Mouse (Mus musculus) CH12.LX (cell line): ENCODE measurements around the gene Farp1. TPM values are rescaled to one million over a fixed set of nuclear protein-coding genes. Genes with fewer than 3 reads are reported as not detected.
A peak's percentile ranks its signal among the peaks of the same experiment; 100 is the strongest.

Experiments used
- DNase-seq: peaks from one replicate; pipeline ENCODE4 v3.0.0-alpha.2; 2013; ENCODE audit errors: extremely low read depth
- H3K27ac ChIP-seq: 2 replicates; pipeline ENCODE4 v1.5.1; 2012; ENCODE audit warnings: low read depth, mild to moderate bottlenecking, control low read depth, moderate library complexity; ENCODE audit not compliant: insufficient read depth
- H3K27me3 ChIP-seq: replicated peaks from 2 replicates; pipeline ENCODE3; 2012; ENCODE audit warnings: inconsistent platforms
- H3K36me3 ChIP-seq, 2 experiments: replicated peaks in 1 of 2; 2 replicates each; pipeline versions ENCODE3 to v1.6.1; 2012; ENCODE audit warnings: inconsistent platforms in 1 of 2, low read length in 1 of 2, mild to moderate bottlenecking in 1 of 2, mixed read lengths in 1 of 2, moderate library complexity in 1 of 2; ENCODE audit not compliant: control insufficient read depth in 1 of 2, insufficient read depth in 1 of 2
- H3K4me1 ChIP-seq, 2 experiments: 2 replicates each; pipeline ENCODE4 v1.6.1; 2012; ENCODE audit warnings: inconsistent platforms in 1 of 2, moderate library complexity in 1 of 2; ENCODE audit not compliant: insufficient read depth in 2 of 2, control insufficient read depth in 1 of 2
- H3K4me2 ChIP-seq: 2 replicates; pipeline ENCODE4 v1.6.1; 2012; ENCODE audit warnings: low read depth, mild to moderate bottlenecking, control low read depth; ENCODE audit not compliant: poor library complexity, insufficient read depth, severe bottlenecking
- H3K4me3 ChIP-seq, 3 experiments: fragments of 150-350 bp in 1 of 3; sonication (generic) in 1 of 3; replicated peaks in 1 of 3; 2 replicates each; pipeline versions ENCODE3 to v1.5.1; 2011 to 2012; ENCODE audit warnings: low read depth in 2 of 3, low read length in 2 of 3, mild to moderate bottlenecking in 2 of 3, moderate library complexity in 2 of 3, control low read depth in 1 of 3, improper control_type of control experiment in 1 of 3, inconsistent platforms in 1 of 3, mixed read lengths in 1 of 3; ENCODE audit not compliant: poor library complexity in 1 of 3
- H3K79me2 ChIP-seq: replicated peaks from 2 replicates; pipeline ENCODE4 v1.6.1; 2012; ENCODE audit warnings: mild to moderate bottlenecking, moderate library complexity; ENCODE audit not compliant: control insufficient read depth, poor library complexity, insufficient read depth, severe bottlenecking; ENCODE audit errors: extremely low read depth
- H3K9ac ChIP-seq: 2 replicates; pipeline ENCODE4 v1.6.1; 2012; ENCODE audit warnings: low read depth, mild to moderate bottlenecking, control low read depth, moderate library complexity; ENCODE audit not compliant: insufficient read depth
- H3K9me3 ChIP-seq: replicated peaks from 2 replicates; pipeline ENCODE3; 2012; ENCODE audit warnings: low read length, inconsistent platforms, mixed read lengths
- CHD2 ChIP-seq: IDR thresholded peaks from 2 replicates; pipeline ENCODE4 v1.6.1; 2011; ENCODE audit warnings: low read length, improper control_type of control experiment
- CTCF ChIP-seq, 2 experiments: IDR thresholded peaks in 1 of 2; conservative IDR thresholded peaks in 1 of 2; 2 replicates each; pipeline ENCODE4 v1.5.1; 2011 to 2012; ENCODE audit warnings: low read depth in 2 of 2, low read length in 2 of 2, improper control_type of control experiment in 1 of 2, inconsistent platforms in 1 of 2, mild to moderate bottlenecking in 1 of 2, moderate library complexity in 1 of 2
- E2F4 ChIP-seq: IDR thresholded peaks from 2 replicates; pipeline ENCODE4 v1.6.1; 2011; ENCODE audit warnings: low read depth, low read length, improper control_type of control experiment; ENCODE audit not compliant: insufficient replicate concordance
- ETS1 ChIP-seq: conservative IDR thresholded peaks from 2 replicates; pipeline ENCODE4 v1.6.1; 2012; ENCODE audit warnings: low read depth, mild to moderate bottlenecking, inconsistent platforms, low read length, improper control_type of control experiment, moderate library complexity
- HCFC1 ChIP-seq: IDR thresholded peaks from 2 replicates; pipeline ENCODE4 v1.6.1; 2012; ENCODE audit warnings: low read depth, mild to moderate bottlenecking, inconsistent platforms, low read length, improper control_type of control experiment
- JUN ChIP-seq: IDR thresholded peaks from 2 replicates; pipeline ENCODE4 v1.6.1; 2011; ENCODE audit warnings: low read depth, mild to moderate bottlenecking, low read length, improper control_type of control experiment, moderate library complexity; ENCODE audit not compliant: insufficient read depth
- JUND ChIP-seq: conservative IDR thresholded peaks from 2 replicates; pipeline ENCODE4 v1.6.1; 2011; ENCODE audit warnings: low read depth, low read length, improper control_type of control experiment
- MAX ChIP-seq: IDR thresholded peaks from 2 replicates; pipeline ENCODE4 v1.6.1; 2011; ENCODE audit warnings: low read length, improper control_type of control experiment
- MAZ ChIP-seq: IDR thresholded peaks from 2 replicates; pipeline ENCODE4 v1.6.1; 2012; ENCODE audit warnings: low read depth, mild to moderate bottlenecking, inconsistent platforms, low read length, improper control_type of control experiment, moderate library complexity
- MEF2A ChIP-seq: IDR thresholded peaks from 2 replicates; pipeline ENCODE4 v1.6.1; 2014; ENCODE audit warnings: low read depth, mild to moderate bottlenecking, inconsistent platforms, low read length, improper control_type of control experiment, borderline replicate concordance
- MYC ChIP-seq: IDR thresholded peaks from 2 replicates; pipeline ENCODE4 v1.6.1; 2011; ENCODE audit warnings: low read depth, mild to moderate bottlenecking, improper control_type of control experiment, low read length
- POLR2A ChIP-seq: IDR thresholded peaks from 2 replicates; pipeline ENCODE4 v1.6.1; 2011; ENCODE audit warnings: low read depth, mild to moderate bottlenecking, improper control_type of control experiment, low read length
- POLR2AphosphoS2 ChIP-seq: IDR thresholded peaks from 2 replicates; pipeline ENCODE4 v1.6.1; 2011; ENCODE audit warnings: low read depth, low read length, improper control_type of control experiment
- RAD21 ChIP-seq: IDR thresholded peaks from 2 replicates; pipeline ENCODE4 v1.6.1; 2011; ENCODE audit warnings: low read depth, mild to moderate bottlenecking, low read length, improper control_type of control experiment, moderate library complexity
- RCOR1 ChIP-seq: conservative IDR thresholded peaks from 2 replicates; pipeline ENCODE4 v1.6.1; 2012; ENCODE audit warnings: low read depth, mild to moderate bottlenecking, inconsistent platforms, low read length, improper control_type of control experiment
- SIN3A ChIP-seq: IDR thresholded peaks from 2 replicates; pipeline ENCODE4 v1.6.1; 2012; ENCODE audit warnings: low read length, improper control_type of control experiment, inconsistent platforms
- TBP ChIP-seq: conservative IDR thresholded peaks from 2 replicates; pipeline ENCODE4 v1.6.1; 2011; ENCODE audit warnings: low read depth, low read length, improper control_type of control experiment
- USF1 ChIP-seq: IDR thresholded peaks from 2 replicates; pipeline ENCODE4 v1.6.1; 2014; ENCODE audit warnings: low read depth, mild to moderate bottlenecking, inconsistent platforms, low read length, improper control_type of control experiment
- ZC3H11A ChIP-seq: IDR thresholded peaks from 2 replicates; pipeline ENCODE4 v1.6.1; 2012; ENCODE audit warnings: low read depth, mild to moderate bottlenecking, inconsistent platforms, low read length, improper control_type of control experiment
- ZMIZ1 ChIP-seq: IDR thresholded peaks from 2 replicates; pipeline ENCODE4 v1.6.1; 2012; ENCODE audit warnings: low read depth, mild to moderate bottlenecking, inconsistent platforms, low read length, improper control_type of control experiment
- dilution Hi-C: fragments of 300-500 bp; cut with MboI; formaldehyde crosslinking; loops from 2 replicates; pipeline ENCODE4 v1.14.3; 2020; ENCODE audit warnings: low sequenced_read_pairs; ENCODE audit not compliant: extremely low pct_unique_long_range_greater_than_20kb, extremely low pct_ligation_motif_present
- in situ Hi-C: fragments of 300-500 bp; cut with MboI; formaldehyde crosslinking; loops from 3 replicates; pipeline ENCODE4 v1.14.3; 2019; ENCODE audit warnings: low sequenced_read_pairs, low pct_ligation_motif_present, low pct_unique_long_range_greater_than_20kb, mixed read lengths
- polyA plus RNA-seq: library from polyadenylated mRNA; unstranded; fragments of >175 nt; gene quantifications from 2 replicates; pipeline ENCODE4 v1.2.1, GENCODE M21; 2012; ENCODE audit warnings: low read depth; ENCODE audit not compliant: insufficient read length
- total RNA-seq, 2 experiments: library from RNA; depleted of rRNA; stranded (reverse); fragments of 300-350 nt in 1 of 2; fragments of >200 nt in 1 of 2; gene quantifications; 2 replicates each; pipeline ENCODE4 v1.2.3; 2012 to 2014

Gene Farp1
- total and polyA plus RNA-seq, 3 experiments, result 2.4 to 10.3 (median 2.5) TPM

DNA sequence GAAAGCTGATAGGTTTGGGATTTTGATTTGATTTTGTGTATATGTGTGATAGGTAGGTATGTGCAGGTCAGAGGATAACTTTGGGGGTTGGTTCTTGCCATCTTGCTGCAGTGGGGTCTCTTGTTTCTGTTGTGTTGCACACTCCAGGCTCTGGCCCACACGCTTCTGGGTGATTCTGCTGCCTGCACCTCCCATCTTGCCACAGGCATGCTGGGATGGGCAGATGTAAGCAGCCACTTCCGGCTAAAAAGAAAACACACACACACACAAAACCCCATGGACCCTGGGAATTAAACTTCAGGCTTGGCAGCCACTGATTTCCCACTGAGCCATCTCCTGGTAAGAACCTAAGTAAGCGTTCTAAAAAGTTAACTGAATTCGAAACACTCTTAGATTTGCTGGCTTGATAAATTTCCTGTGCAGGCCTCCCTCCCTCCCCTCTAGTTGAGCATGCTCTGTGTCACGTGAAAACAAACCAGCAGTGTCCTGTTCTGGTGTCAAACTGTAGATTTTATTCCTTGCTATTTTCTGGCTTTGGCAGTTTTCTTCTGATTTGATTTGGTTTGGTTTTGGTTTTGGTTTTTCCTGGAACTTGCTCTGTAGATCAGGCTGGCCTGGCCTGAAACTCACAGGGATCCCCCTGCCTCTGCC lies 226.4 kb downstream of the Farp1 start:
- Histone ChIP-seq H3K9me3 (no peaks in the 10 kb centered on the region), H3K4me2 (no peak overlapping the region), H3K9ac (no peak overlapping the region), H3K27me3 (no peaks in the 10 kb centered on the region)
- dilution Hi-C loops, result no loop called here
- TF ChIP-seq RAD21 (no peak), E2F4 (no peak), RCOR1 (no peak), ETS1 (no peak), CHD2 (no peak), SIN3A (no peak)
- TF ChIP-seq, all 38 proteins: peak for 0
- no peak overlapping the region for H3K27ac ChIP-seq
- DNase-seq, result no peak
- no peak overlapping the region for H3K4me3 ChIP-seq
- no peaks in the 10 kb centered on the region for H3K79me2 ChIP-seq
- in situ Hi-C loops, result no loop called here
- peaks cover 0 to 59% of the 10 kb centered on the region in 2 experiments; a peak in 2 of 4 replicates for H3K4me1 ChIP-seq
- peaks cover 6 to 62% of the 10 kb centered on the region in 2 experiments for H3K36me3 ChIP-seq

DNA sequence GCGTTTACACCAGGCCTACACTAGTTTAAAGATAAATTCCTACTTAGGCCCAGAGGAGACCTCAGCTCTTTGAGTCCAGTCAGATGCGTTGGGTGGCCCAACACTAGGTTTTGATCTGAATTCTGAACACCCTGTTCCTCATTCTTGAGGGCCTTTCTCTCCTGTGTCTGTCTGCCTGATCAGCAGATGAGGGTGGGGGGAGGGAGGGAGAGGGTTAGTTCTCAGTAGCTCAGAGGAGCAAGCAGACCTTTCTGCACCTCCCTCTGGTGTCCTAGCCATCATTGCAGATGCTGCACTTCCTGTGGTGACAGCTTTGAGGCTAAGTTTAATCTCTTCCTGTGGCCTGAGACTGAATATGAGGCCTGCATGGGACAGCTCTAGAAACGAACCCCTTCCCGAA lies 227.6 kb downstream of the Farp1 start:
- TF ChIP-seq JUND (no peak), TBP (no peak), CTCF (conservative IDR thresholded peaks at IDR 0.05 in 1 of 2, IDR thresholded peaks at IDR 0.05 in 1 of 2; ENCODE audit: low read depth in 2 of 2, low read length in 2 of 2) (no peak), JUN (no peak), MYC (no peak), ETS1 (no peak), MEF2A (no peak), ZMIZ1 (no peak), POLR2A (no peak), MAZ (no peak), SIN3A (no peak), USF1 (no peak), HCFC1 (no peak), RCOR1 (no peak), POLR2AphosphoS2 (no peak), E2F4 (no peak), MAX (no peak), ZC3H11A (no peak)
- H3K79me2 ChIP-seq, result no peaks in the 10 kb centered on the region
- H3K9me3 ChIP-seq, result no peaks in the 10 kb centered on the region

More for the DNA sequence above, 227.6 kb downstream of the Farp1 start:
- no peak overlapping the region for H3K4me2 ChIP-seq
- dilution Hi-C loops (no loop called here), in situ Hi-C loops (no loop called here)
- no peak overlapping the region for H3K9ac ChIP-seq
- peaks cover 0 to 59% of the 10 kb centered on the region in 2 experiments; a peak in 2 of 4 replicates for H3K4me1 ChIP-seq
- H3K27me3 ChIP-seq, result no peaks in the 10 kb centered on the region
- H3K4me3 ChIP-seq, result no peak overlapping the region
- H3K36me3 ChIP-seq, result peaks cover 1 to 60% of the 10 kb centered on the region in 2 experiments
- peak; percentile 70 for DNase-seq
- H3K27ac ChIP-seq, result no peak overlapping the region
